Mouse (Mus musculus): ENCODE measurements at regions not wholly inside any gene's neighbourhood (a gene's known extent, or its start where the extent isn't known, plus 50 kb on each side); places are given as distances from the start of the nearest gene placed in this dataset.

DNA sequence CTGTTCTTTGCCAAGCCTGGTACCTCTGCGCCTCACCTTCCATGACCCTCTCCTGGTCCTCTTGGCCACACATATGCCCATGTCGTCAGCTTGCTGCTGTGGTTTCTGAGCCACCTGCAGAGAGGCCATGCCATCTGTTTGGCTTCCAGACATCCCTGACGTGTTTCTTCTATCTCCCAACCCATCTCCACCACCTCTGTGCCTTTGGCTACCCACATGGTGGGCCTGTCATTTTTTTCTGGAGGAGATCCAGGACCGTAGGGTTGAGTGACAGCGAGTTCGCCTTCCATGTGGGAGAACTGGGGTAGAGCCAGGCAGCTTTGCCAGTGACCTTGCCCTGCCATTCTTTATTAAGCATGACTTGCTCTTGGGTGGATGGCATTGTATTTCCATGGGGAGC, 278.4 kb upstream of the Thsd7b start:
- no peak overlapping the region for H3K4me3 ChIP-seq (ENCODE audit: insufficient read depth, low read length)
- no peak for TF ChIP-seq CTCF (IDR thresholded peaks at IDR 0.05; ENCODE audit: extremely low read depth, insufficient read depth, low read length)
- no peak for TF ChIP-seq POLR2A (IDR thresholded peaks at IDR 0.05; ENCODE audit: extremely low read depth, insufficient read depth, low read length)
- no peaks in the 10 kb centered on the region for H3K4me1 ChIP-seq (ENCODE audit: control insufficient read depth, insufficient read depth, low read length)
- no peak overlapping the region for H3K27ac ChIP-seq (ENCODE audit: insufficient read depth, low read length)

DNA sequence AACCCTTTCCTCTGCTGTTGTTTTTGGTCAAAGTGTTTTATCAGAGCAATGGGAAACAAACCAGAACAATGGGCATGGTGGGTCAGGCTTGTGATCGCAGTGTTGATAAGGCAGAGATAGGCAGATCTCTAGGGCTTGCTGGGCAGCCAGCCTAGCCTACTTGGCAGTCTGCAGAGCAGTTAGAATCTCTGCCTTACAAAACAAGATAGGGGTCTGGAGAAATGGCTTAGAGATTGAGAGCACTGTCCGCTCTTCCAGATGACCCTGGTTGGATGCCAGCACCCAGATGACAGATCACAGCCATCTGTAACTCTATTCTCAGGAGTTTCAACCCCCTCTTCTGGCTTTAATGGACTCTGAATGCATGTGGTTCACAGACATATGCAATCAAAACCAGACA, 289.7 kb upstream of the Thsd7b start:
- TF ChIP-seq CTCF (IDR thresholded peaks at IDR 0.05; ENCODE audit: extremely low read depth, insufficient read depth, low read length): no peak
- TF ChIP-seq POLR2A (IDR thresholded peaks at IDR 0.05; ENCODE audit: extremely low read depth, insufficient read depth, low read length): no peak
- no peak overlapping the region for H3K27ac ChIP-seq (ENCODE audit: insufficient read depth, low read length)
- no peaks in the 10 kb centered on the region; the same call in 1 of the 2 replicates for H3K4me1 ChIP-seq (ENCODE audit: control insufficient read depth, insufficient read depth, low read length)
- no peak overlapping the region for H3K4me3 ChIP-seq (ENCODE audit: insufficient read depth, low read length)

DNA sequence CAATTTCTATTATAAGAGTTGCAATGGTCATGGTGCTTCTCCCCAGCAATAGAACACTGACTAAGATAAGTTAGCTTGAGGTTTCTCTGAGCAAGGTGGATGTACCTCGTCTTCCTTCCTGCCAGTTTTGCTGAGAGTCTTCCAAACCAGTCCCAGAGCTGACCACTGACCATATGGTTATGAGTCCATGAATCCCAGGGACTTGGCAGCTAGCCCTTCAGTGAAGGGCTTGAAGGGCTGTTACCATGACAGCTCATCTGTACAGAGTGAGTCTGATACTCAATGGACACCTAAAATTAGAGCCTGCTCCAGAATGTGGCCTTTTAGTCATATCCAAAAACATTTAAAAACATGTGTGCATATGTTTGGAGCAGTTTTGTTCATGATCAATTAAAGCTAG, 297.5 kb upstream of the Thsd7b start:
- TF ChIP-seq CTCF (IDR thresholded peaks at IDR 0.05; ENCODE audit: extremely low read depth, insufficient read depth, low read length) (no peak), POLR2A (IDR thresholded peaks at IDR 0.05; ENCODE audit: extremely low read depth, insufficient read depth, low read length) (no peak)
- Histone ChIP-seq H3K4me1 (ENCODE audit: control insufficient read depth, insufficient read depth, low read length) (no peaks in the 10 kb centered on the region), H3K27ac (ENCODE audit: insufficient read depth, low read length) (no peak overlapping the region)

DNA sequence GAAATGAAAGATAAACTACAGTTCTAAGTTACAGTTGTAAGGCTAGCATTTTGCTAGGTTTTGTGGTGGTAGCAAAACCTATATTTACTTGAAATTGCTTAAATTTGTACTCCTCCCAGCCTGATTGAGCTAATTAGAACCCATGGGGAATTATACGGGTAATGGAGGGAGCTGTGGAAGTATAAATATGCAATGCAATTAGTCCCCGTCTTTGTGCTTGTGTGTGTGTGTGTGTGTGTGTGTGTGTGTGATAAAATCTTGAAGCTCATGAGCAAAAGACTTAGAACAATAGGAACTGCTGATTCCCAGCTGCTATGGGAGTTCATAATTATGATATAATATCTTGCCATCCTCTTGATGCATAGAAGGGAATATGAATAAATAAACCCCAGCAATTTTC, 321.7 kb upstream of the Thsd7b start:
- H3K4me1 ChIP-seq (ENCODE audit: control insufficient read depth, insufficient read depth, low read length): no peaks in the 10 kb centered on the region
- no peak overlapping the region for H3K4me3 ChIP-seq (ENCODE audit: insufficient read depth, low read length)
- H3K27ac ChIP-seq (ENCODE audit: insufficient read depth, low read length): no peak overlapping the region
- TF ChIP-seq CTCF (IDR thresholded peaks at IDR 0.05; ENCODE audit: extremely low read depth, insufficient read depth, low read length) (no peak), POLR2A (IDR thresholded peaks at IDR 0.05; ENCODE audit: extremely low read depth, insufficient read depth, low read length) (no peak)

More for the DNA sequence above, 297.5 kb upstream of the Thsd7b start:
- H3K4me3 ChIP-seq (ENCODE audit: insufficient read depth, low read length): no peak overlapping the region

DNA sequence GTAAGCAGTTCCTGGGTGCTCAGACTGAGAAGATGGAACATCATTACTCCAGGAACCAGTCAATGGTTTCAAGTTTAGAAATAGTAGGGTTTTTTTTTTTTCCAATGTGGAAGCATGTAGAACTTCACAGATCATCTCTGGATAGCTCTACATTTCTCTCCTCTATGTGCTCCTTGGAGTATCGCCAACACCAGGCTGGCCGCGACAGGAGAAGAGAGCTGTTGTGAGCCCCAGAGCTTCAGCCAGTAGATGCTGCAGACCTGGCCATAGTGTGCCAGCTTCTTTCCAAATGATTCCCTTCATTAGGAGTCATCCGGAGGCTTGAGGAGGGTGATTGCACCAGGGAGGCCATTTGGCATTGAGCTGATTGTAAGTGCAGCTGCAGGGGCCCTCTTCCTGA, 322.6 kb upstream of the Thsd7b start:
- TF ChIP-seq CTCF (IDR thresholded peaks at IDR 0.05; ENCODE audit: extremely low read depth, insufficient read depth, low read length) (no peak), POLR2A (IDR thresholded peaks at IDR 0.05; ENCODE audit: extremely low read depth, insufficient read depth, low read length) (no peak)
- no peak overlapping the region for H3K4me3 ChIP-seq (ENCODE audit: insufficient read depth, low read length)
- no peaks in the 10 kb centered on the region for H3K4me1 ChIP-seq (ENCODE audit: control insufficient read depth, insufficient read depth, low read length)
- no peak overlapping the region for H3K27ac ChIP-seq (ENCODE audit: insufficient read depth, low read length)

DNA sequence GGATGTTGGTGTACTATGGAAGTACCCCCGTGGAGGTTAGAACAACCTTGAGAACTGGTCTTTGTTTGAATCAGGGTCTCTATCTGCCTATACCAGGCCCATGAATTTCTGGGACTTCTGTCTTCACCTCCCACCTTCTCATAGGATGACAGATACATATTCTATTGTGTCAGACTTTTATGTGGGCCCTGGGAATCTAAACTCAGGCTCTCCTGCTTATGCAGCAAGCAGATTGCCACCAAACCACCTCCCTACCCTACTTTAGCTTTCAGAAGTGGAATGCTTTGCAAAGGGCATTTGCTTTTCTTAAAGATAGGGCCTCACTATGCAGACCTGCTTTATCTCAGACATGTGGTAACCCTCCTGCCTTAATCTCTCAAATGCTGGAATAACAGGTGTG, 322.7 kb upstream of the Cxcr4 start:
- TF ChIP-seq POLR2A (IDR thresholded peaks at IDR 0.05; ENCODE audit: extremely low read depth, insufficient read depth, low read length) (no peak), CTCF (IDR thresholded peaks at IDR 0.05; ENCODE audit: extremely low read depth, insufficient read depth, low read length) (no peak)
- Histone ChIP-seq H3K27ac (ENCODE audit: insufficient read depth, low read length) (no peak overlapping the region), H3K4me3 (ENCODE audit: insufficient read depth, low read length) (no peak overlapping the region), H3K4me1 (ENCODE audit: control insufficient read depth, insufficient read depth, low read length) (no peaks in the 10 kb centered on the region)

DNA sequence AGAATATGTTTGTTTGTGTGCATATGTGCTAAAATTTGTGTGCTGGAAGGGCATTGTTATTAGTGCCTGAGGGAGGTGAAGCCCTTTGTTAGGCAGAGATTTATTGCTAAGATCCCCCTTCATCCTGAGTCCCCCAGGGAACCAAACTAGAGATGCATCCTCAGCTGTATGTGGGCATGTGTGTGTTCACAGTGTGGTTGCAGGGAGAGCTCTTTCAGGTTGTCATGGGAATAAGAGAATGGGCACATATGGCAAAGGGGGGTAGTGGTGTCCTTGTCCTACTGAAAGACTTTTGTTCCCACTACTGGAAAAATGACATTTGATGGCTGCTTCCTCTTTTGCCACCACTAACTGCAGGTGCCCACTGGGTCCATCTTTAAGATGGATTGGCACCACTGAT, 320.4 kb upstream of the Cxcr4 start:
- Histone ChIP-seq H3K27ac (ENCODE audit: insufficient read depth, low read length) (no peak overlapping the region), H3K4me3 (ENCODE audit: insufficient read depth, low read length) (no peak overlapping the region), H3K4me1 (ENCODE audit: control insufficient read depth, insufficient read depth, low read length) (no peaks in the 10 kb centered on the region)
- TF ChIP-seq POLR2A (IDR thresholded peaks at IDR 0.05; ENCODE audit: extremely low read depth, insufficient read depth, low read length) (no peak), CTCF (IDR thresholded peaks at IDR 0.05; ENCODE audit: extremely low read depth, insufficient read depth, low read length) (no peak)

DNA sequence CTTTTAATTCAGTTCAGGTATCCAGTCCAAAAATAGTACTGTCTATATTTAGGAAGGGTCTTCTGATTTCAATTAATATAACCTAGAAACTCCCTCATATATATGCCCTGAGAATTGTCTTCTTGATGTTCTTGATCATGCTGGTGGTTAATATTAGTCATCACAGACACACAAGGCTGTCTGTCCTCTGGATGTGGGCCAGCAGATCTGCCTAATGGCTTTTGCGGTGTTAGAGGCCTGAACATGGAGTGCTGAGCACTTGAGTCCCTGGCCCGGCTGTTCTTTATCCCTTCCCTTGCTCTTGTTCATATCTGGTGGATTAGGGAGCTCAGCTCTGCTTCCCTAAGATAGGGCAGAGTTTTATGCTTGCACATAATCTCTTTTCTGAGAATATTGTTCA, 315.5 kb upstream of the Cxcr4 start:
- Histone ChIP-seq H3K4me3 (ENCODE audit: insufficient read depth, low read length) (no peak overlapping the region), H3K27ac (ENCODE audit: insufficient read depth, low read length) (no peak overlapping the region), H3K4me1 (ENCODE audit: control insufficient read depth, insufficient read depth, low read length) (no peaks in the 10 kb centered on the region)
- no peak for TF ChIP-seq CTCF (IDR thresholded peaks at IDR 0.05; ENCODE audit: extremely low read depth, insufficient read depth, low read length)
- no peak for TF ChIP-seq POLR2A (IDR thresholded peaks at IDR 0.05; ENCODE audit: extremely low read depth, insufficient read depth, low read length)

DNA sequence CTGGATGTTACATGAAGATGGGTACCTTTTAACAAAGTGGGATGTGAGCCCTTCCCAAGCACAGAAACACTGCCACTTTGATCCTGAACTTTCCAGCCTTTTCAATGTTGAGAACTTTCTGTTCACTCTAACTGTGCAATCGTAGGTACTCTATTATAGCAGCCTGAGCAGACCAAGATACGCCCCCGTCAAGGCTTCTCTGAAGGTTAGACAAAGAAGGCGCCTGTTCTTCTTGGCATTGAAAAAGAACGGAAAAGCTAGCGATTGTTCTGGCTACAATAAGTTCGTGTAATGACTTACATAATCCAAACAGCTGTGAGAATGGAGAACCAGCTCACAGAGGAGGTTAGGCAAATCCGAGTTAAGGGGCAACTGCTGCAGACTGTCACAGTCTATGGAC, 305.9 kb upstream of the Cxcr4 start:
- TF ChIP-seq POLR2A (IDR thresholded peaks at IDR 0.05; ENCODE audit: extremely low read depth, insufficient read depth, low read length) (no peak), CTCF (IDR thresholded peaks at IDR 0.05; ENCODE audit: extremely low read depth, insufficient read depth, low read length) (no peak)
- Histone ChIP-seq H3K4me1 (ENCODE audit: control insufficient read depth, insufficient read depth, low read length) (no peaks in the 10 kb centered on the region), H3K27ac (ENCODE audit: insufficient read depth, low read length) (no peak overlapping the region), H3K4me3 (ENCODE audit: insufficient read depth, low read length) (no peak overlapping the region)

DNA sequence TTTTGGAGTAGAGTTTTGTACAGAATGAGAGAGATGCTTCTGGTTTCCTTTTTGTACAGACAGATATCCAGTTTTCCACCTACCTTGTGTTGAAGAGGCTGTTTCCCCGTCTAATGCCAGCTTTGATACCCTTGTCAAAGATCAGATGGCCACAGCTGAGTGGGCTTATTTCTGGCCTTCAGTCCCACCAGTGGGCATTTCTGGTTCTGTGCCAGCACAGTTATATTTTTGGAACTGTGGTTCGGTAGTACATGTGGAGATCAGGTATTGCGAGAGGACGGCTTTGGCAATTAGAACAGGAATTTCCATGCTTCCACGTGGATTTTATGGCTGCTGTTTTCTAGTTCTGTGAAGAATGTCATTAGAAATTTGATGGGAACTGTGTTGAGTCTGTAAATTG, 302.5 kb upstream of the Cxcr4 start:
- Histone ChIP-seq H3K27ac (ENCODE audit: insufficient read depth, low read length) (no peak overlapping the region), H3K4me3 (ENCODE audit: insufficient read depth, low read length) (no peak overlapping the region), H3K4me1 (ENCODE audit: control insufficient read depth, insufficient read depth, low read length) (no peaks in the 10 kb centered on the region)
- TF ChIP-seq POLR2A (IDR thresholded peaks at IDR 0.05; ENCODE audit: extremely low read depth, insufficient read depth, low read length): no peak
- no peak for TF ChIP-seq CTCF (IDR thresholded peaks at IDR 0.05; ENCODE audit: extremely low read depth, insufficient read depth, low read length)

DNA sequence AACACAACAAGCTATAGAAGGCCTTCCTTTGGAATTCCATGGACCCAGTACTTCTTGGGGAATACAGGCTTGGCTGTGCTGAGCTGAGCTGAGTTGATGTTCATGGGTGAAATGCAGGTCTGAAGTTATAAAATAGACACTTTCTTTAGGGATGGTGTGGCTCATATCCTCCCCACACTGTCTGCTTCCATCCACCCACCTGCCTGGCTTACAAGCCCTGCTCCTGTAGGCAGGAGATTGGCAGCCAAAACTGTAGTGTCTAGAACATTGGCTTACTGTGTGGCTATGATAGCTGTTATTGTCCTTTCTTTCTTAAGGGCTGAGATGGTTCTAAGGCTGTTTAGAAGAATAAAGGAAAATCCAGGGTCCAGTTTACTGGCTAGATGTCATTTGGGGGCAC, 286.2 kb upstream of the Cxcr4 start:
- H3K4me1 ChIP-seq (ENCODE audit: control insufficient read depth, insufficient read depth, low read length): peaks cover 3% of the 10 kb centered on the region; the same call in 1 of the 2 replicates
- TF ChIP-seq POLR2A (IDR thresholded peaks at IDR 0.05; ENCODE audit: extremely low read depth, insufficient read depth, low read length) (no peak), CTCF (IDR thresholded peaks at IDR 0.05; ENCODE audit: extremely low read depth, insufficient read depth, low read length) (no peak)
- no peak overlapping the region for H3K4me3 ChIP-seq (ENCODE audit: insufficient read depth, low read length)
- no peak overlapping the region for H3K27ac ChIP-seq (ENCODE audit: insufficient read depth, low read length)
